ENCODE assay signal across 16 mouse cellular contexts in genomic region chr5:117467052-117467451, GRCm38 (mm10). TPM values are rescaled to one million over a fixed set of nuclear protein-coding genes. Genes with fewer than 3 reads are reported as not detected.
A peak's percentile ranks its signal among the peaks of the same experiment; 100 is the strongest.
DNase-seq lines count a peak whose midpoint lies in the region; ATAC-seq and TF ChIP-seq lines count a peak whose summit lies in the region.
"Had no signal": no experiment of that assay in that cellular context is flagged by ENCODE, and none has a peak within 500 bp of the region (broad histone marks: within the 10 kb centered on the region; RNA-seq: fewer than 3 reads in every experiment).

No protein-coding gene starts in this region.

- no peak overlapping the region for H3K27ac ChIP-seq in kidney, adult 2 months (ENCODE audit: insufficient read depth, low read depth, low read length)
- H3K27ac ChIP-seq in kidney, embryonic 15.5 days: no peak overlapping the region
- no peak overlapping the region for H3K27ac ChIP-seq in CH12.LX (ENCODE audit: insufficient read depth, low read depth)
- no peak overlapping the region for H3K27ac ChIP-seq in intestine, embryonic 15.5 days
- H3K27ac ChIP-seq: heart, embryonic 10.5 days; liver, embryonic 13.5 days; midbrain, embryonic 12.5 days had no signal

- intact Hi-C loops in left cerebral cortex, postnatal 4 days (cut with DNase I): no loop called here

- H3K36me3 ChIP-seq in kidney, adult 2 months (ENCODE audit: control insufficient read depth, insufficient read depth, low read length): no peaks in the 10 kb centered on the region
- H3K36me3 ChIP-seq in kidney, embryonic 15.5 days: no peaks in the 10 kb centered on the region
- peaks cover 0 to 4% of the 10 kb centered on the region in 2 experiments for H3K36me3 ChIP-seq in CH12.LX (replicated peaks in 1 of 2; ENCODE audit: control insufficient read depth in 1 of 2, insufficient read depth in 1 of 2, low read length in 1 of 2)
- H3K36me3 ChIP-seq in intestine, embryonic 15.5 days: no peaks in the 10 kb centered on the region
- H3K36me3 ChIP-seq: heart, embryonic 10.5 days; liver, embryonic 13.5 days; midbrain, embryonic 12.5 days had no signal

- DNase-seq in kidney, adult 2 months: peak; percentile 13
- DNase-seq in CH12.LX (ENCODE audit: extremely low read depth): no peak
- DNase-seq in urinary bladder, postnatal 14 days (ENCODE audit: low spot score): peak; percentile 79
- DNase-seq in yolk sac, embryonic 10.5 days (ENCODE audit: low spot score): no peak
- no peak for DNase-seq in left cerebral cortex, postnatal 4 days
- DNase-seq: cerebellum, adult 9-11 months; gastrocnemius, postnatal 25 days; heart, postnatal 4 days; liver, embryonic 13.5 days; lung, postnatal 14 days; right cerebral cortex, postnatal 14 days had no signal

- 65% methylated on average over 12 of the region's 12 CpGs for WGBS in kidney, adult 2 months
- 69% methylated on average over 12 of the region's 12 CpGs for WGBS in kidney, embryonic 15.5 days
- 59% methylated on average over 12 of the region's 12 CpGs for WGBS in intestine, embryonic 15.5 days

- no peaks in the 10 kb centered on the region for H3K79me2 ChIP-seq in CH12.LX (replicated peaks; ENCODE audit: control insufficient read depth, extremely low read depth, insufficient read depth, poor library complexity, severe bottlenecking)

- ATAC-seq in kidney, embryonic 15.5 days (replicated peaks; ENCODE audit: low FRiP score): no peak
- ATAC-seq in intestine, embryonic 15.5 days: peak; percentile 65
- ATAC-seq: inflammation-experienced regulatory T-cells, adult 6 months had no signal

- no peak for TF ChIP-seq RAD21 in CH12.LX (IDR thresholded peaks at IDR 0.05; ENCODE audit: low read depth, low read length)

- 0 out of 2 replicates have a peak, but pooled peaks have one; percentile 12 for TF ChIP-seq EP300 in CH12.LX (IDR thresholded peaks at IDR 0.05; ENCODE audit: low read length)

- no peak for TF ChIP-seq CTCF in kidney, adult 2 months (conservative IDR thresholded peaks at IDR 0.05; ENCODE audit: insufficient read depth, insufficient read length, low read depth, low read length)
- TF ChIP-seq CTCF in CH12.LX (conservative IDR thresholded peaks at IDR 0.05 in 1 of 2, IDR thresholded peaks at IDR 0.05 in 1 of 2; ENCODE audit: low read depth in 2 of 2, low read length in 2 of 2): no peak

- H3K27me3 ChIP-seq in kidney, adult 2 months (replicated peaks; ENCODE audit: control insufficient read depth, insufficient read depth, low read length): no peaks in the 10 kb centered on the region
- H3K27me3 ChIP-seq in kidney, embryonic 15.5 days: no peaks in the 10 kb centered on the region
- no peaks in the 10 kb centered on the region for H3K27me3 ChIP-seq in CH12.LX (replicated peaks)
- no peaks in the 10 kb centered on the region for H3K27me3 ChIP-seq in intestine, embryonic 15.5 days (replicated peaks)
- H3K27me3 ChIP-seq: liver, embryonic 13.5 days; midbrain, embryonic 12.5 days had no signal

- H3K4me2 ChIP-seq in kidney, embryonic 15.5 days: no peak overlapping the region
- H3K4me2 ChIP-seq in CH12.LX (ENCODE audit: insufficient read depth, low read depth, poor library complexity, severe bottlenecking): peak overlapping the region; percentile 35; the same call in 1 of the 2 replicates
- H3K4me2 ChIP-seq in intestine, embryonic 15.5 days (replicated peaks): no peak overlapping the region
- H3K4me2 ChIP-seq: liver, embryonic 13.5 days; midbrain, embryonic 12.5 days had no signal

- no peak overlapping the region for H3K9ac ChIP-seq in kidney, embryonic 15.5 days
- no peak overlapping the region for H3K9ac ChIP-seq in CH12.LX (ENCODE audit: insufficient read depth, low read depth)
- no peak overlapping the region for H3K9ac ChIP-seq in intestine, embryonic 15.5 days
- H3K9ac ChIP-seq: liver, embryonic 13.5 days; midbrain, embryonic 12.5 days had no signal

- no peaks in the 10 kb centered on the region for H3K9me3 ChIP-seq in kidney, embryonic 15.5 days (replicated peaks)
- H3K9me3 ChIP-seq in CH12.LX (replicated peaks; ENCODE audit: low read length): peaks cover 13% of the 10 kb centered on the region
- no peaks in the 10 kb centered on the region for H3K9me3 ChIP-seq in intestine, embryonic 15.5 days
- H3K9me3 ChIP-seq: heart, embryonic 10.5 days; liver, embryonic 13.5 days; midbrain, embryonic 12.5 days had no signal

- H3K4me1 ChIP-seq in kidney, adult 2 months (ENCODE audit: control insufficient read depth, insufficient read depth, low read length): no peaks in the 10 kb centered on the region
- no peaks in the 10 kb centered on the region for H3K4me1 ChIP-seq in kidney, embryonic 15.5 days
- peaks cover 20 to 22% of the 10 kb centered on the region in 2 experiments for H3K4me1 ChIP-seq in CH12.LX (ENCODE audit: control insufficient read depth in 1 of 2, insufficient read depth in 2 of 2)
- H3K4me1 ChIP-seq in intestine, embryonic 15.5 days (replicated peaks): no peaks in the 10 kb centered on the region
- H3K4me1 ChIP-seq: heart, embryonic 10.5 days; midbrain, embryonic 12.5 days had no signal

- no peak overlapping the region for H3K4me3 ChIP-seq in kidney, adult 2 months (ENCODE audit: insufficient read depth, low read depth, low read length)
- no peak overlapping the region for H3K4me3 ChIP-seq in kidney, embryonic 15.5 days (replicated peaks)
- H3K4me3 ChIP-seq in CH12.LX (replicated peaks in 1 of 3; ENCODE audit: low read depth in 2 of 3, low read length in 2 of 3, poor library complexity in 1 of 3): no peak overlapping the region
- no peak overlapping the region for H3K4me3 ChIP-seq in intestine, embryonic 15.5 days (replicated peaks)
- H3K4me3 ChIP-seq: heart, embryonic 10.5 days; liver, embryonic 13.5 days; midbrain, embryonic 12.5 days had no signal

- dilution Hi-C loops in CH12.LX (cut with MboI; ENCODE audit: extremely low pct_ligation_motif_present, extremely low pct_unique_long_range_greater_than_20kb, low sequenced_read_pairs): no loop called here

- no peak for TF ChIP-seq POLR2A in kidney, adult 2 months (IDR thresholded peaks at IDR 0.05; ENCODE audit: low read depth, low read length)
- peak; percentile 18; the same call in 1 of the 2 replicates for TF ChIP-seq POLR2A in CH12.LX (IDR thresholded peaks at IDR 0.05; ENCODE audit: low read depth, low read length)

- in situ Hi-C loops in CH12.LX (cut with MboI; ENCODE audit: low pct_ligation_motif_present, low pct_unique_long_range_greater_than_20kb, low sequenced_read_pairs): no loop called here

TF ChIP-seq in CH12.LX, 34 proteins besides CTCF, POLR2A, EP300 and RAD21:
- TF ChIP-seq BHLHE40 (IDR thresholded peaks at IDR 0.05; ENCODE audit: low read depth, low read length) (peak; percentile 29; the same call in 1 of the 2 replicates), ETS1 (conservative IDR thresholded peaks at IDR 0.05; ENCODE audit: low read depth, low read length) (0 out of 2 replicates have a peak, but pooled peaks have one; percentile 24), TCF12 (IDR thresholded peaks at IDR 0.05; ENCODE audit: low read depth, low read length) (peak; percentile 30; the same call in 1 of the 2 replicates), ELF1 (IDR thresholded peaks at IDR 0.05; ENCODE audit: low read depth, low read length) (no peak)

RNA-seq across cellular contexts. Expression of gene Ksr2, which starts 53.3 kb away (rescaled TPM):
- polyA plus RNA-seq in kidney, adult 2 months (2012; rRNA removed): 1.6 and 1.9 TPM in 2 replicates
- polyA plus RNA-seq in kidney, embryonic 15.5 days (2015; fragmentation: Nextera tagmentation; extraction: Ambion mirVana): 0.67 and 0.73 TPM in 2 replicates
- total RNA-seq in CH12.LX (2012; rRNA removed): 1.3 and 1.9 TPM in 2 replicates
- 0.26 and 0.36 TPM in 2 replicates for total RNA-seq in CH12.LX (2014; rRNA removed)
- 1.0 and 1.2 TPM in 2 replicates for polyA plus RNA-seq in CH12.LX (2012; ENCODE audit: insufficient read length, low read depth)
- polyA plus RNA-seq in intestine, embryonic 15.5 days (2015; fragmentation: Nextera tagmentation; extraction: Ambion mirVana): 0.44 and 0.46 TPM in 2 replicates
- 10 to 100 TPM; 23.4 to 24.1 TPM for total RNA-seq in left cerebral cortex, postnatal 4 days (2021)

Comparison
In these comparisons a context has a peak if more than half of its experiments do, and no peak if none do; other contexts are left out.
1. DNase-seq: peak in kidney, adult 2 months (single experiment) and urinary bladder, postnatal 14 days (single experiment); none in CH12.LX (single experiment), yolk sac, embryonic 10.5 days (single experiment) and left cerebral cortex, postnatal 4 days (single experiment).